9 mouse cellular contexts compared by ENCODE assay signal in the genomic region with DNA sequence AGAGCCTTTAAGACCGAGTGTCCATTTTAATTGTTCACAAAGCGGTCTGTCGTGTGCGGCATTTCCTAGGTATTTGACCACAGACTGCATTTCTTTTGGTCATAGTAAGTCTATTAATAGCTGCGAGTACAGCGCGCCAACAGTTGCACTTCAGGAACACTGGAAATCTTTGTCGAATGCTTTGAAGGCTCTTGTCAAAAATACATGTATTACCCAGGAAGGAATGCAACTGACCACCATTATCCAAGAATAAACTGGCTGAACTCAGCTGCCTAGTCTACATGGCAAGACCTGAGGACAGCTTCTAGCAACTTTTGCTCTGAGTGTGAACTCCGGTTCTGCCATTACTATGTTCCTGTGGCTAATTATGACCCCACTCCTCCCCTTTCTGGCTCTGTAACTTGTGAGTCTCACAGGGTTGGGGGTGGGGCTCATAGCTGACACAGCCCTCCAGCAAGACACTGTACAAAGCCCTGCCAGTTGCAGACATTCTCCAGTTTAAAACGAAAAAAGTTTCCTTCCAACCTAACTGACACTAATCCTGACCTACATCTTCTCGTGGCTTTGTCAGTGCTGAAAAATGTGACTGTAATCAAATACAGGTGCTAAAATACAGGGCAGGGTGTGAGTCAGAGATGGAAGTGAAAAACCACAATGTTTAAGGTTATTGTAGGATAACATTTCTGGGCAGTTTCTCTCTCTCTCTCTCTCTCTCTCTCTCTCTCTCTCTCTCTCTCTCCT.
A peak's percentile ranks its signal among the peaks of the same experiment; 100 is the strongest.
DNase-seq lines count a peak whose midpoint lies in the region; ATAC-seq and TF ChIP-seq lines count a peak whose summit lies in the region.
"Had no signal": no experiment of that assay in that cellular context is flagged by ENCODE, and none has a peak within 500 bp of the region (broad histone marks: within the 10 kb centered on the region; RNA-seq: fewer than 3 reads in every experiment).

No protein-coding gene starts in this region.

- no peaks in the 10 kb centered on the region for H3K9me3 ChIP-seq in lung, embryonic 14.5 days (ENCODE audit: low read depth, low read length)
- no peaks in the 10 kb centered on the region for H3K9me3 ChIP-seq in liver, embryonic 15.5 days (replicated peaks)

- 65% methylated on average over 11 of the region's 11 CpGs for WGBS in lung, embryonic 14.5 days
- 32% methylated on average over 11 of the region's 11 CpGs for WGBS in lung, adult 2 months
- 11% methylated on average over 11 of the region's 11 CpGs for WGBS in liver, embryonic 15.5 days (ENCODE audit: insufficient replicate concordance)

- no peaks in the 10 kb centered on the region for H3K4me1 ChIP-seq in lung, embryonic 14.5 days (ENCODE audit: insufficient read depth)
- H3K4me1 ChIP-seq in lung, adult 2 months (ENCODE audit: control insufficient read depth, insufficient read depth, low read length), result peaks cover 6% of the 10 kb centered on the region
- peaks cover 72% of the 10 kb centered on the region for H3K4me1 ChIP-seq in liver, embryonic 15.5 days (replicated peaks)

- no peaks in the 10 kb centered on the region for H3K27me3 ChIP-seq in lung, embryonic 14.5 days (ENCODE audit: insufficient read depth, low read length)
- no peaks in the 10 kb centered on the region for H3K27me3 ChIP-seq in liver, embryonic 15.5 days

- no peak for ATAC-seq in lung, embryonic 14.5 days (ENCODE audit: insufficient read depth)
- peak; percentile 33 for ATAC-seq in granulocyte monocyte progenitor cell, adult 5-6 weeks (replicated peaks; ENCODE audit: poor library complexity, severe bottlenecking)
- peak; percentile 17; the same call in 1 of the 2 replicates for ATAC-seq in liver, embryonic 15.5 days (ENCODE audit: insufficient read depth)

- no peak for TF ChIP-seq CTCF in lung, embryonic 14.5 days (IDR thresholded peaks at IDR 0.05; ENCODE audit: low read depth)
- no peak for TF ChIP-seq CTCF in lung, adult 2 months (IDR thresholded peaks at IDR 0.05; ENCODE audit: insufficient read depth, low read length)

- H3K4me2 ChIP-seq in lung, embryonic 14.5 days, result 0 out of 2 replicates have a peak overlapping the region, but pooled peaks have one; percentile 12
- H3K4me2 ChIP-seq in liver, embryonic 15.5 days, result peak overlapping the region; percentile 48

- H3K36me3 ChIP-seq in lung, embryonic 14.5 days (ENCODE audit: insufficient read depth), result no peaks in the 10 kb centered on the region
- H3K36me3 ChIP-seq in liver, embryonic 15.5 days (replicated peaks), result no peaks in the 10 kb centered on the region; the same call in 1 of the 2 replicates

- no peak overlapping the region for H3K4me3 ChIP-seq in lung, embryonic 14.5 days (ENCODE audit: low read depth, low read length)
- H3K4me3 ChIP-seq in lung, adult 2 months (replicated peaks; ENCODE audit: extremely low read depth, low read depth, low read length), result no peak overlapping the region
- H3K4me3 ChIP-seq in liver, embryonic 15.5 days (replicated peaks), result no peak overlapping the region; the same call in 1 of the 2 replicates

- TF ChIP-seq POLR2A in lung, adult 2 months (IDR thresholded peaks at IDR 0.05; ENCODE audit: borderline replicate concordance, extremely low read depth, low read depth, low read length), result no peak

- peak overlapping the region; percentile 42; the same call in 1 of the 2 replicates for H3K27ac ChIP-seq in lung, embryonic 14.5 days (ENCODE audit: low read depth)
- H3K27ac ChIP-seq in liver, embryonic 15.5 days (replicated peaks), result peak overlapping the region; percentile 3

- no peak overlapping the region for H3K9ac ChIP-seq in lung, embryonic 14.5 days
- H3K9ac ChIP-seq in liver, embryonic 15.5 days, result 0 out of 2 replicates have a peak overlapping the region, but pooled peaks have one; percentile 3

- DNase-seq in lung, embryonic 14.5 days, result peak; percentile 17
- DNase-seq in lung, adult 2 months, result no peak
- DNase-seq in thymus, postnatal 4 days, result peak; percentile 78
- no peak for DNase-seq in frontal cortex, postnatal 10 days (ENCODE audit: low spot score in 2 of 2)
- no peak for DNase-seq in cerebellum, adult 8-10 months
- DNase-seq in right cerebral cortex, postnatal 36 days (ENCODE audit: low spot score in 2 of 2), result no peak
- DNase-seq: lung, postnatal 36 days had no signal

Comparison
In these comparisons a context has a peak if more than half of its experiments do, and no peak if none do; other contexts are left out.
1. DNase-seq: peak in lung, embryonic 14.5 days (single experiment) and thymus, postnatal 4 days (single experiment); none in lung, adult 2 months (single experiment), frontal cortex, postnatal 10 days (0 of 2), cerebellum, adult 8-10 months (single experiment) and right cerebral cortex, postnatal 36 days (0 of 2).